Mouse (Mus musculus) central nervous system, embryonic 18 days (tissue): ENCODE data around the gene Olfr26. TPM values are rescaled to one million over a fixed set of nuclear protein-coding genes. Genes with fewer than 3 reads are reported as not detected.

Source experiments
- polyA plus RNA-seq: library from polyadenylated mRNA; depleted of rRNA; stranded (reverse); fragments of >200 nt; gene quantifications from 2 replicates; pipeline ENCODE4 v1.2.3, GENCODE M21; 2012; rRNA removed

Gene Olfr26
- polyA plus RNA-seq: not detected in 2 replicates

DNA sequence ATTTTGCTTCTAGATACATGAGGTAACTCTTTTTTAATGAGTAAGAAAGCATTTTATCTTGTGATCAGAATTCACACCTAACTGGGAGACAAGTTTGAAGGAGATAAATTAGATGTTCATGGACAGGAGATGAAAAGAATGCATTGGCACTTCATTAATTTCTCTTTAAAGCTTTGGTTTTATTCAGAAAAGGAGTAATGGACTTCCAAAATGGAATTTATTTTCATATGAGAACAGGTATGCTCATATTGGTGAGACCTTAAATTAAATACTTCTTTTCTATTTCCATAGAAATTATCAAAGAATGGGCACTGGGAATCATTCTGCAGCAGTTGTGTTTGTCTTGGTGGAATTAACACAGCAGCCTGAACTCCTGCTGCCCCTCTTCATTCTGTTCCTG lies at the start of gene Olfr26:
Olfr26 (plus strand) TSS at position 301 of the 400 bp plus-strand sequence.

DNA sequence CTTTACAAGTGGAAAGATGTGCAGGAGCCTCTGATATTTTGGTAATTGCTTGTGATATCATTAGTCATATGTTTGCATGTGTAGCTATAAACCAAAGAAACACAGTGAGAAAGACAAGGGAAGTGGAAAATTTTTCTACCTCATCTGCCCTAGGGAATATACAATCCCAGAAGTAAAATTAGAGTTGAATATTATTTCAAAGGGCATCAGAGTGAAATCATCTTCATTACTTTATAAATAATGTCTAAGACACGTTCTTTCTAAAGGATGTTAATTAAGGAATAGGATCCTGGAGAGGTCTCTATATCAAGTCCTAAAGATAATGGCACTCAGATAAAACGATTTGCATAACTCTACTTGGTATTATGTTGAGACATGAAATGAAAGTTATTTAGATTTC lies 40.5 kb upstream of the Olfr26 start, which contains the start of gene Olfr922:
Olfr922 (plus strand) TSS at position 301 of the 400 bp plus-strand sequence.

DNA sequence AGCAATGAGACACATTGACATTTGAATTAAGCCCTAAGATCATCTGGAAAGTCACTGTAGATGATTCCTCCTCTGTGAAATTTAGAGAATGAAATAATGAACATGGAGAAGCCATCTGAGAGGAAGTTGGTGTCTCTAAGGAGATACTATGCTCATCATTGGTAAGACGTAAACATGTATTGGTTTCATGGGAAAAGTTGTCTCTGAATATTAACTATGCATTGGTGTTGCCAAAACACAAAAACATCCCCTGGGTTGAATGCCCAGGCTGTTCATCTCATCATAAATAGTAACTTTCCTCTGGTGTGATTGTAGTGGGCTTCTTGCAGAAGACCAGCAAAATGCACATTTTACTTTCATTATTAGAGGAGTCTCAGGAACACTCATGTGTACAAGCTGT lies 28.6 kb upstream of the Olfr26 start, which contains the start of gene Olfr923:
Olfr923 (plus strand) TSS at position 301 of the 400 bp plus-strand sequence.

DNA sequence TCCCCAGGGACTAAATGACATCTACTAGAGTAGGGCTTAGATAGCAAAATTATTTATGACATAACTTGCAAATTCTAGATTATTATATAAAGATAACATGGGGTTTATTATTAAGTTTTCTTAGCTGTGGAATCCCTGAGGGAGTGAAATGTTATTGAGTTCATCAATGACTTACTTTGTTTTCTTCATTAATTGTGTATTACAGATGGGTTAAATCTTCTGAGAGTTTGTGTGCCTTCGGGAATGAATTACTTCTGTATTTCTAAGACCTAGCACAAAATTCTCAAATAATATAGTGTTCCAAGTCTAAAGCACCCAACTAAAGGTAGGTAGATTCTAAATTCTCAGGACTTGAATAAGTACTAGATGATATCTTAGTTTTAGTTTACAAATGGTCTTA lies 10.7 kb upstream of the Olfr26 start, which contains the start of gene Olfr924:
Olfr924 (plus strand) TSS at position 301 of the 400 bp plus-strand sequence.

DNA sequence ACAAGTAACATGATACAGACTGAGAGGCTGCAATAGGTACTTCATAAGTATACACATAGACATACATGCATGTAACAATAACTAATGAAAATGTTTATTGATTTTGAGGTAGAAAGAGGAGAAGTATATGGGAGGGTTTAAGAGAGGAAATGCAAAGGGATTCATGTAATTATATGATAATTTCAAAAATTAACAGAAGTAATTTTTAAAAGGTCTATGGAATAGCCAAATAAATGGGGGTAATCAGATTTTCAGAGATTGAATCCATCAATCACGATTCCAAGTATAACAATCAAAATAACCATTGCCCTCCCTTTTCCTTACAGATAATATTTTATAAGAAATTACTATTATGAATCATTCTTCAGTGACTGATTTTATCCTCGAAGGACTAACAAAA lies 22.0 kb downstream of the Olfr26 start, which contains the start of gene Olfr926:
Olfr926 (plus strand) TSS at position 301 of the 400 bp plus-strand sequence.

Other genes starting within 250 kb of the Olfr26 start
- not detected in 2 replicates for gene Olfr914, start 250.0 kb upstream of the Olfr26 start, polyA plus RNA-seq
- not detected in 2 replicates for gene Olfr916, start 195.2 kb upstream of the Olfr26 start, polyA plus RNA-seq
- gene Olfr917, start 189.2 kb upstream of the Olfr26 start, polyA plus RNA-seq: not detected in 2 replicates
- gene Olfr918, start 180.5 kb upstream of the Olfr26 start, polyA plus RNA-seq: not detected in 2 replicates
- not detected in 2 replicates for gene Olfr919, start 151.4 kb upstream of the Olfr26 start, polyA plus RNA-seq
- 4.7 and 6.2 TPM in 2 replicates for gene Vwa5a, start 136.8 kb upstream of the Olfr26 start, polyA plus RNA-seq
- 0.03 and 0.05 TPM in 2 replicates for gene Olfr920, start 102.8 kb upstream of the Olfr26 start, polyA plus RNA-seq
- not detected in 2 replicates for gene Olfr921, start 82.0 kb upstream of the Olfr26 start, polyA plus RNA-seq
- not detected in 2 replicates for gene Olfr922, start 40.4 kb upstream of the Olfr26 start, polyA plus RNA-seq
- not detected in 2 replicates for gene Olfr923, start 28.5 kb upstream of the Olfr26 start, polyA plus RNA-seq
- not detected in 2 replicates for gene Olfr924, start 10.6 kb upstream of the Olfr26 start, polyA plus RNA-seq
- not detected in 2 replicates for gene Olfr926, start 22.1 kb downstream of the Olfr26 start, polyA plus RNA-seq
- not detected in 2 replicates for gene Olfr930, start 74.7 kb downstream of the Olfr26 start, polyA plus RNA-seq
- not detected in 2 replicates for gene Olfr933, start 117.3 kb downstream of the Olfr26 start, polyA plus RNA-seq
- not detected in 2 replicates for gene Olfr934, start 133.3 kb downstream of the Olfr26 start, polyA plus RNA-seq
- not detected in 2 replicates for gene Olfr935, start 144.6 kb downstream of the Olfr26 start, polyA plus RNA-seq
- gene Olfr146, start 168.3 kb downstream of the Olfr26 start, polyA plus RNA-seq: not detected in 2 replicates
- gene Olfr937, start 209.9 kb downstream of the Olfr26 start, polyA plus RNA-seq: not detected in 2 replicates
- gene Olfr938, start 223.8 kb downstream of the Olfr26 start, polyA plus RNA-seq: not detected in 2 replicates